Mouse (Mus musculus) bone marrow, adult 2 months (tissue): ENCODE data around the gene Atg16l1.

Experiments used
- CTCF ChIP-seq: fragments of 200-500 bp; IDR thresholded peaks from 2 replicates; pipeline ENCODE4 v1.5.1; 2011; ENCODE audit warnings: low read length, control low read depth; ENCODE audit not compliant: control insufficient read depth, insufficient read depth
- POLR2A ChIP-seq: fragments of 200-500 bp; IDR thresholded peaks from 2 replicates; pipeline ENCODE4 v1.6.1; 2011; ENCODE audit warnings: low read depth, mild to moderate bottlenecking, control low read depth, low read length, borderline replicate concordance; ENCODE audit not compliant: control insufficient read depth

DNA sequence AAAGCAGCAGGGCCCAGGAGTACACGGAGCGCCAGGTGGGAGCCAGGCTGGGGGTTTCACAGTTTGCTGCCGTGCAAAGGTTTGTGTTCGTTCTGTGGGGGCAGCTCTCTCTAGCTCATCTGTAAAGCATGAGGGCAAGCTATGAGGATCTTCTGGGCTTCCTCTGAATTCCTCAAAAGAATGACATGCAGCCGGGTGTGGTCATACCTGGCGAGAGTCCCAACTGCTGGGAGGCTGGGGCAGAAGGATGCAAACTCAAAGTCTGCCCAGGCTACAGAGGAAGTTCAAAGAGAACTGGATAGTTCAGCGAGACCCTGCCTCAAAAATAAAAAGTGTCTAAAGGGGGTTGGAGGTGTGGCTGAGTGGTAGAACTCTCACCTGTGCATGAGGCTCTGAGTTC is 25.4 kb upstream of the Atg16l1 start:
- TF ChIP-seq POLR2A: no peak
- TF ChIP-seq CTCF: no peak
